Mouse (Mus musculus) midbrain, embryonic 14.5 days (tissue): ENCODE measurements around the gene Brd2. TPM values are rescaled to one million over a fixed set of nuclear protein-coding genes. Genes with fewer than 3 reads are reported as not detected.
A peak's percentile ranks its signal among the peaks of the same experiment; 100 is the strongest.

Experiments
- ATAC-seq: fragments of 200-750 bp; cut with Nextera tagmentation; 2 replicates; pipeline ENCODE4 v1.8.0; 2017; ENCODE audit warnings: moderate number of reproducible peaks, moderate library complexity; ENCODE audit not compliant: low FRiP score, low TSS enrichment
- DNase-seq: peaks from one replicate; pipeline ENCODE4 v3.0.0-alpha.2; 2015
- H3K27ac ChIP-seq: fragments of 300-500 bp; sonication (generic); replicated peaks from 2 replicates; pipeline ENCODE4 v1.5.1; 2014; ENCODE audit warnings: mild to moderate bottlenecking, low read depth, low read length, moderate library complexity
- H3K27me3 ChIP-seq: fragments of 300-500 bp; sonication (generic); 2 replicates; pipeline ENCODE4 v1.6.1; 2014; ENCODE audit warnings: low read length, control low read depth, mixed read lengths; ENCODE audit not compliant: control insufficient read depth, insufficient read depth
- H3K36me3 ChIP-seq: fragments of 300-500 bp; sonication (generic); 2 replicates; pipeline ENCODE4 v1.6.1; 2014; ENCODE audit warnings: low read length, control low read depth; ENCODE audit not compliant: control insufficient read depth, insufficient read depth
- H3K4me1 ChIP-seq: fragments of 300-500 bp; sonication (generic); 2 replicates; pipeline ENCODE4 v1.6.1; 2014; ENCODE audit warnings: mild to moderate bottlenecking, antibody characterized with exemption, low read length, control low read depth; ENCODE audit not compliant: control insufficient read depth, insufficient read depth
- H3K4me2 ChIP-seq: fragments of 300-500 bp; sonication (generic); 2 replicates; pipeline ENCODE4 v1.6.1; 2014; ENCODE audit warnings: mild to moderate bottlenecking, low read length, moderate library complexity
- H3K4me3 ChIP-seq: fragments of 300-500 bp; sonication (generic); replicated peaks from 2 replicates; pipeline ENCODE4 v1.5.1; 2014; ENCODE audit warnings: low read depth, low read length
- H3K9ac ChIP-seq: fragments of 300-500 bp; sonication (generic); replicated peaks from 2 replicates; pipeline ENCODE4 v1.6.1; 2014; ENCODE audit warnings: mild to moderate bottlenecking, low read length, moderate library complexity
- H3K9me3 ChIP-seq: fragments of 300-500 bp; sonication (generic); 2 replicates; pipeline ENCODE4 v1.6.1; 2016; ENCODE audit warnings: low read length, control low read depth, mixed read lengths; ENCODE audit not compliant: control insufficient read depth
- WGBS: fragments of 180-500 bp; shearing (Covaris S2); extraction: QIAGEN DNeasy Blood & Tissue Kit; methylation state at CpG from one replicate; pipeline ENCODE4 v1.1.7; 2014; 5-methylcytosine and 5-hydroxymethylcytosine counted together
- polyA plus RNA-seq: library from polyadenylated mRNA; unstranded; fragments of >200 nt; fragmentation: Nextera tagmentation; extraction: Ambion mirVana; gene quantifications from 2 replicates; pipeline ENCODE4 v1.2.1, GENCODE M21; 2014

Brd2 gene
- polyA plus RNA-seq, 1 experiment from 2014 or later: 160 TPM

DNA sequence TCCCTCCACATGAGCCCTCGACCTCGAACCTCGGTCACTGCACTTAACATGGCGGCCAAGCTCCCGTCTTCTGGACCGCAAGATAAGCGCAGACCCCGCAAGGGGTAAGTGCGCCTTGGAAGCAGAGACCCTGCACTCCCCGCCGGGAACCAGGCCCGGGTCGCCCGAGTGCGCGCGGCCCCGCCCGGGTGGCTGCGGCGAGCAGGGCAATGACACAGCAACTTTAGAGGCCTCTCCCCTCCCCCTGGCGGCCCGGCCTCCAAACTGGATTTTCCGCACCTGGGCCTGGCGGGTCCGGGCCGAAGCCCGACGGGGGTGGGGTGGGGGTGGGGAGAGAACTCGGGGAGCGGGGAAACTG is 1.6 kb downstream of the Brd2 start:
- peak; percentile 3; the same call in 1 of the 2 replicates for ATAC-seq
- peaks cover 23% of the 10 kb centered on the region for H3K4me1 ChIP-seq
- under 1% methylated on average over 31 of the region's 31 CpGs for WGBS

DNA sequence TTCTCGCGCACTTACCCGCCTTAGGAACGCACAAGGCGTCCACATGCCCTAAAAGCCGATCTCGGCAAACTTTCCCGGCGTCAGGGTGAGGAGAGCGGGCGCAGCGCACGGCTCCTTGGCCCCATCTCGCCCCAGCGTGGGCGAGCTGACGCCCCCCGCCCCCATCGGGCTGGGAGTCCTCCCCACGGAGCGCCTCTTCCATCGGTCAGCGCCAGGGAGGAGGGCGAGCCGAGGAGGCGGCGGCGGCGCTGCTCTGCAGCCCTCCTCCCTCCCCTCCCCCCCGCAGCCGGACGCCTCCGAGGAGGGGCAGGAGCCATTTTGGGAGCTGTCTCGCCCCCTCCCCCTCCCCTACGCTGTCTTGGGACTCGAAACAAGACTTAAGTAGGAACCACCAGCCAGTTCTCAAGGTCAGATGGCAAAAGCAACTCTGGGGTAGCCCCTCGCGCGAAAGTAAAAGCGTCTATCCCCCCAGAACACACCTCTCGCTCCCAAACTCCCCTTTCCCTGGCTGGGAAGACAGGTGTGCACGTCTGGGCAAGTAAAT is 2.2 kb downstream of the Brd2 start:
- H3K9ac ChIP-seq: peak overlapping the region; percentile 97

More for the DNA sequence above, 1.6 kb downstream of the Brd2 start:
- H3K27ac ChIP-seq: peak overlapping the region; percentile 100
- peak overlapping the region; percentile 92 for H3K4me3 ChIP-seq
- DNase-seq: no peak
- H3K36me3 ChIP-seq: peaks cover 28% of the 10 kb centered on the region
- H3K27me3 ChIP-seq: no peaks in the 10 kb centered on the region
- peak overlapping the region; percentile 97 for H3K9ac ChIP-seq
- no peaks in the 10 kb centered on the region for H3K9me3 ChIP-seq
- H3K4me2 ChIP-seq: peak overlapping the region; percentile 98

DNA sequence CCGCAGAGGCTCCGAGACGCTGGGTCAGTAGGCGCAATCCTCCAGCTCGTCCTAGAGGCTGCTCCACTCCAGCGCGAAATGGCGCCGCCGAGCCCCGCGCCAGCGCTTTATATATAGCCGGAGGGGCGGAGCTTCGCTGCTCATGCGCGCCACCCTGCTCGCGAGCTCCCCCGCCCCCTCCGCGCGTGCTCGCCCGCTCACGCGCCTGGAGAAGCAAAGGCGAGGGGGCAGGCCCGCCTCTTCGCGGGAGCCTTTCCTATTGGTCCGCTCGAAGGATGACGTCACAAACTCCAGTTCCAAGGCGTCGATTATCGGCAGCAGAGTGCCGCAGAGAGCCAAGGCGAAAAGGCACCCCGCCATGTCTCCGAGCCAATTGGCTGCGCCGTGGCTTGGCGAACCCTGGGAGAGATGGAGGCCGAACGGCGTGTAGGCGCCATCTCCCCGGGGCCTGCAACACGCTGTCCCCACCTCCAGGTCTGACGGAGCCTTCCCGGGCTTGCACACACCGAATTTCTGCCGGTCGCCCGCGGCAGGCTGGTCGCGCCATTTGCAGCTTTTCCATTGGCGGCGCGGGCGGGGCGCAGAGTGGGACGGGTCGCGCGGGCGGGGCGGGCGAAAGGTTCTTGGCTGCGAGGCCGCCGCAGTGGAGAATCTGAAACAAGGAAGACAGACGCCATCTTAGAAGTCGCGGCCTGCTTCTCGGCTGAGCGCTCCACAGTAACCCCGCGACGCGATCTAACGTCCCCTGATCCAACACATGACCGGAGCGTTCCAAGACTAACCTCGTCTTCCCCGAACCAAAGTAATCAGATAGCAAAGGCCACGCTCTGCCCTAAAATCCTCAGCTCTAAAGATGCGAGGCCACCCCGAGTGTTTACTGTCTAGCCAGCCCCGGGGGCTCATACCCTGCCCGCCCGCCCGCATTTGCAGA is 2.9 kb downstream of the Brd2 start, which contains the start of gene H2-DMa:
TSS of gene H2-DMa (plus strand) at position 293 of the 931 bp plus-strand sequence.
- peak within 1 kb of the TSS; percentile 98 for H3K4me2 ChIP-seq
- H3K4me3 ChIP-seq: peak within 1 kb of the TSS; percentile 92
- H3K9ac ChIP-seq: peak within 1 kb of the TSS; percentile 97
- peak within 1 kb of the TSS; percentile 100 for H3K27ac ChIP-seq
- ATAC-seq (peak; percentile 79), DNase-seq (peak; percentile 100)
- H3K9me3 ChIP-seq: no peaks in the 10 kb centered on the region
- peaks cover 18% of the 10 kb centered on the region for H3K4me1 ChIP-seq
- H3K27me3 ChIP-seq: no peaks in the 10 kb centered on the region
- WGBS: under 1% methylated on average over 93 of the region's 96 CpGs
- H3K36me3 ChIP-seq: peaks cover 41% of the 10 kb centered on the region

More for the DNA sequence above, 2.2 kb downstream of the Brd2 start:
- Histone ChIP-seq H3K4me2 (peak overlapping the region; percentile 98), H3K4me3 (peak overlapping the region; percentile 92), H3K4me1 (peaks cover 23% of the 10 kb centered on the region), H3K9me3 (no peaks in the 10 kb centered on the region), H3K27ac (peak overlapping the region; percentile 100), H3K27me3 (no peaks in the 10 kb centered on the region), H3K36me3 (peaks cover 33% of the 10 kb centered on the region)
- DNase-seq: peak; percentile 91
- ATAC-seq: peak; percentile 7
- WGBS: under 1% methylated on average over 41 of the region's 42 CpGs

DNA sequence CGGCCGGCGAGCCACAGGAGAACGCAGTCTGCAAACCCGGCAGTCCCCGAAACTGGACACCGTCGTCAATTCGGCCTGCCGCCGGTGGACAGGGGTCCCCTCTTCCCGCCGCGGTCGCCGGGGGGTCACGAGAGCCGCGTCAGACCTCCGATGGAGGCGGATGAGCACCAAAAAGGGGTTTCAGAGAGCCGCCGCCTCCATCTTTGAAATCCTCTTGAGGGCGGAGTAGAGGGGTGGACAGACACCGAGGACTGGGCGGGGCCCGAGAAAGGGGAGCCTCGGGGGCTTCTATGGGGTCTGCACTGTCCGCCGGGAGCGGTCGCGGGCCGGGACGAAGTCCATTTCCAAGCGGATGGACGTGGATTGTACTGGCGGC is 3.6 kb downstream of the Brd2 start:
- WGBS: 1% methylated on average over 38 of the region's 38 CpGs
- Histone ChIP-seq H3K27me3 (no peaks in the 10 kb centered on the region), H3K27ac (peak overlapping the region; percentile 100), H3K9me3 (no peaks in the 10 kb centered on the region), H3K4me2 (peak overlapping the region; percentile 98), H3K4me1 (peaks cover 16% of the 10 kb centered on the region), H3K36me3 (peaks cover 47% of the 10 kb centered on the region), H3K9ac (peak overlapping the region; percentile 84), H3K4me3 (peak overlapping the region; percentile 92)
- DNase-seq: no peak
- ATAC-seq: no peak; the same call in 1 of the 2 replicates

DNA sequence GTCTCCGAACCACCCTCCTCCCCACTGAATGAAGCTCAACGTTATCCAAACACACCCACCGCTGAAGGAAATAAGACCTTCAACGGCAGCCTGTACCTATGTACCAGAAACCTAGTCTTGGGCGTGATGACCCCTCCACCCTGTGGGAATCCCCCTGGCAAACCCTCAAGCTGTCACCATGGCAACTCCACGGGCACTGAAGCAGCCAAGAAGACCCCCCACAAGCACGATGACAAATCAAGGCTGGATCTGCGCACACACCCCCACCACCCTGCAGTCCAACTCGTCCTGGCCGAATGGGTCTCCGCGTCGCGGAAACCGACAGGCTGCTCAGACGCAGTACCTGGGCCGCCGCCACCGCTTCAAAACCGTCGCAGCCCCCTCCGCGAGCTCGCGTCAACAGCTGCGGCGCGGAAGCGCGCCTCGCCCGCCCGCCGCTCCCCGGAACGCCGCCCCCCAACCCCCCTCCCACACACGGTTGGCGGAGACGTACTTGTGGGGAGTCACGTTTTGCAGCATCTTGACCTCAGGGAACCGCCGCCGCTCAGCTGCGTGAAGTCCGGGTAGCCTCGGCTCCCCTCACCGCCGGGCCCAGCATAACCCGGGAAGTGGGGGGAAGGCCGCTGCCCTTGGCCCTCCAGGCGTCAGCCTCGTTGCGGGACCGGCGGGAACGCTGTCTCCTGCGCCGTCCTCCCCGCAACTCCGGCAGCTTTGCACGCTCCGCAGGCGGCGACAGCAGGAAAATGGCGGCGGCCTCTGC is 4.1 kb downstream of the Brd2 start:
- Histone ChIP-seq H3K4me3 (peak overlapping the region; percentile 92), H3K4me1 (peaks cover 11% of the 10 kb centered on the region), H3K9me3 (no peaks in the 10 kb centered on the region), H3K9ac (peak overlapping the region; percentile 84), H3K27me3 (no peaks in the 10 kb centered on the region), H3K4me2 (peak overlapping the region; percentile 98), H3K36me3 (peaks cover 53% of the 10 kb centered on the region), H3K27ac (peak overlapping the region; percentile 100)
- no peak for ATAC-seq
- DNase-seq: peak; percentile 69
- WGBS: under 1% methylated on average over 67 of the region's 67 CpGs

DNA sequence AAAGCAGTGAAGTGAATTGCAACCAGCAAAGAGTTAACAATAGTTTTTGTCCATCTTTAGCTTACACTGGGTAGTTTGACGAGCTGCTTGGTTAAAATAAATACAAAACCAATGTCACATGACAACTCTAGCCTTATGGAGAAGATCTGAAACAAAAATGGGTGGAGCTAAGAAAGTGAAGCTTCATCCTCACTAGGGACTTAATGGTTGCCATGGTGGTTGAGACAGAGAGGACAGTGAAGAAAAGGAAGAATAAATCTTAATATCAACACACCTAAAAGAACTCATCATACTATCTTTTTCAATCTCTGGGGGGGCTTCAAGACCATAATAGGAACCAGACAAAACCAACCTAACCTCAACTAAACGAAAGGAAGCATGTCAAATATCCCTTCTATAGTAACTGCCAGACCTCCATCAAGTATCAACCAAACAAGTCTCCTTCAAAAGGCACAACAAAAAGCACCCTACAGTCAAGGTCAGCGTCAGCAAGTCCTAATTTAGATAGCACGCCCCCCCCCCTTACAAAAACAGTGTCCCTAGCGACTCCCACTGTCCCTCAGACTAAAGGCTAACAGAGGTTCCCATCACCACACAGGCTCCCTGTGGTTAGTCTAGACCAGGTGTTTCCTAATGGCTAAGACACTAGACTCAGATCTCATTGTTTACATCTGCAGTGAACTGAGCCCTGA is 4.9 kb downstream of the Brd2 start:
- Histone ChIP-seq H3K4me3 (peak overlapping the region; percentile 92), H3K4me2 (peak overlapping the region; percentile 98), H3K4me1 (peaks cover 11% of the 10 kb centered on the region), H3K27me3 (no peaks in the 10 kb centered on the region), H3K9me3 (no peaks in the 10 kb centered on the region), H3K9ac (peak overlapping the region; percentile 84), H3K36me3 (peaks cover 60% of the 10 kb centered on the region), H3K27ac (peak overlapping the region; percentile 100)
- 0% methylated on average over 5 of the region's 5 CpGs for WGBS
- DNase-seq: peak; percentile 58
- no peak for ATAC-seq

DNA sequence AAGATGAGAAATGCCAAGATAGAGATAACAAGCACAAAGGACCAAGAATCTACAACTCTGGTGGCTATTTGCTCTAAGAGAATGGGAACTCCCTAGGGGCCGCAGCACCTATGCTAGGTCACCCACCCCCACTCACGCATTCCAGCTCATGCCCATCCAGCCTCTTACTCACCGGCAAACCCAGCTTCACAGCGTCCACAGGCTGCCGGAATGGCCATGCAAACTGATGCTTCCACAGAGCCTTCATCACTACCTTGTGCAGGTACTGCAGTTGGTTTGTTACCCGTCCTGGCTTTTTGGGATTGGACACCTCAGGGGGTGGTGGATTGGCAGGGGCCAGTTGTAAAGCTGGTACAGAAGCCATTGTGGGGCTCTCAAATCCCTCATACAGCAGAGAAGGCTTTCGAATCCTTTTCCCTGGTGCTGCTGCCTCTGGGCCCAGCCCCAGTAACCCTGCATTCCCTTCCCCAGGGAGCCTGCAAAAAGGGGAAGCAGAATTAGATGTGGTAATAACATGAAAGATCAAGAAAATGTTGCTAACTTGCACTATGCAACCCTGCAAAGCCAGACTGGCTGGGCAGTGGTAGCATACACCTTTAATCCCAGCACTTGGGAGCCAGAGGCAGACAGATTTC is 5.6 kb downstream of the Brd2 start:
- Histone ChIP-seq H3K4me3 (peak overlapping the region; percentile 92), H3K27me3 (no peaks in the 10 kb centered on the region), H3K36me3 (peaks cover 67% of the 10 kb centered on the region), H3K4me2 (peak overlapping the region; percentile 98), H3K4me1 (peaks cover 11% of the 10 kb centered on the region), H3K27ac (no peak overlapping the region), H3K9me3 (no peaks in the 10 kb centered on the region), H3K9ac (peak overlapping the region; percentile 32; the same call in 1 of the 2 replicates)
- WGBS: 37% methylated on average over 7 of the region's 7 CpGs
- DNase-seq (no peak), ATAC-seq (no peak)
